Mouse (Mus musculus): ENCODE results near the gene Prss46.

Prss46 gene

DNA sequence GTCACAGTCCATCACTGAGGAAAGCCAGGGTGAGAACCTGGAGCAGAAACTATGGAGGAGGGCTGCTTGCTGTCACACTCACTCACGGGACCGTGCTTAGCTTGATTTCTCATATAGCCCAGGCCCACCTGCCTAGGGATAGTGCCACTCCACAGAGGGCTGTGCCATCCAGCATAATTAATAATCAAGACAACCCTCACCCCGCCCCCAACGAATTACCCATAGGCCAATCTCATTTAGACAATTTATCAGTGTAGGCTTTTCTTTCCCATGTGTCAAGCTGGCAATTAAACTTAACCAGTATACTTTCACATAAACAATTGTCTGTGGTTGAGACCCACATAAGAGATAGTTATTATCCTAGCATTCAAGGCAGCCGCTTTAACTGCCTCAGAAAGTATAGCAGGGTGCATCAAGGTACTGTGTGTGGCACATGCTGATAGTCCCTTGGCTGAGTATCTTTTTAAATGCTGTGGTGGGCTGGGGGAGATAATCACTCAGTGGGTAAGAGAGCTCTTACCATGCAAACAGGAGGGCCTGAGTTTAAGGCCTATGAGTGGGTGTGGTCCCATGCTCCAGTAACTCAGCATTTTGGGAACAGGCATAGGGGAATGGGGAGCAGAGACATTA is 14.8 kb downstream of the Prss46 start:
- no peak for DNase-seq (ENCODE audit: inconsistent ontology term)

DNA sequence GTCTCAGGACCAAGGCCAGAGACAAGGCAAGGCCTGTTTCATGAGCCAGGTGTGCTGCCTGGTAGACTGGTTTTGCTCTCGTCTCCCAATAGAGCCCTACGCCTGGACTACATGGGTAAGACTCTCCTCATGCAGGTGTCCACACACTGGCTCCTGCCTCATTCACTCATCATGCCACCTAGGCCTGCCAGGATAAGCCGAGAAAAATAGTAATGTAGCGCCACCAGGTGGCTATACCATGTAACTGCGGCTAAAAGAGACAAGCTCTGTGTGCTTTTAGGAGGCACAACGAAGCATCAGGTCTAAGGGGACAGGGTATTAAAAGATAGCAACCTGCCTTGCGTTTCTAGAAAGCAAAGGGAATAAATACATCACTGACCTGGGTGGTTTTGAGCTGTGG is 26.7 kb downstream of the Prss46 start:
- peak; percentile 46 for DNase-seq (ENCODE audit: inconsistent ontology term)

DNA sequence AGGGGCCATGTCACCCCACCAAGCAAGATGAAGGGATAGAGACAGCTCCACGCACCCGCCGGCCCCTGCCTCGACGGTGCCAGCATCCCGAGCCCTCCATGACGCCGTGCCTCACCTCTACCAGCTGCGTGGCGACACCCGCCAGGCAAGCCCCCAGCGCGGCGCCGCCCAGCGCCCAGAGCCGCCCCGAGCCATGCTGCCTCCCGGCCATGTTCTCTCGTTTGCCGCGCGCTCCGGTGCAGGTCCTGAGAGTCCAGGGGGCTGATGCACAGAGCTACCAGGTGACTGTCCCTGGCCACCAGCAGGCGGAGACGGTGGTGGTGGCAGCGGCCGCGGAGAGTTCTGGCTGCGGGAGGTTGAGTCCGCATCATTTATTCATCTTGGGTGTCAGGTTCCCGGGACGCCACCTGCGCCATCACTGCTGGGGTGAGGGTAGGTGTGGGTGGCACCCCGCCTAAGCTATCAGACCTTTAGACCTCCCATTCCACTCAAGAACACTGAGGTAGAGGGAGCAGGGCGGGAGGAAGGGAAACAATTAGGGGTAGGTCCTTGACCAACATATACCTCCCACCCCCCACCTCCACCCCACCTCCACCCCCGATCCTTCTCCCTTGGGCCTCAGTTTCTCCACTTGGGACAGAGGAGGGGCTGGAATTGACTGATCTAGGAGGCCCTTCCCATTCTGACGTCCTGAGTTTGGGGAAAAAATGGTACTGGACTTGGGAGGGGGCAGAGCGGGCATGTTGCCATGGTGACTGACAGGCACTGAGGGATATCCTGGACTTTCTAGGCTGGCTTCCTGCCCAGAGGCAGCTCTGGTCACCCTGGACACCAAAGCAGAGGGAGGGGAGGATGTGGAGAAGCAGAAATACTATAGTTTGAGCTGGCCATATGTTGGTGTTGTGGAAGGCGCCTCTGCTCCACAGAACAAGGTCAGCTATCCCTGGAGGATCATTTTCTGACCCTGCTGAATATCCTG is 29.7 kb downstream of the Prss46 start:
- no peak for DNase-seq (ENCODE audit: inconsistent ontology term)

DNA sequence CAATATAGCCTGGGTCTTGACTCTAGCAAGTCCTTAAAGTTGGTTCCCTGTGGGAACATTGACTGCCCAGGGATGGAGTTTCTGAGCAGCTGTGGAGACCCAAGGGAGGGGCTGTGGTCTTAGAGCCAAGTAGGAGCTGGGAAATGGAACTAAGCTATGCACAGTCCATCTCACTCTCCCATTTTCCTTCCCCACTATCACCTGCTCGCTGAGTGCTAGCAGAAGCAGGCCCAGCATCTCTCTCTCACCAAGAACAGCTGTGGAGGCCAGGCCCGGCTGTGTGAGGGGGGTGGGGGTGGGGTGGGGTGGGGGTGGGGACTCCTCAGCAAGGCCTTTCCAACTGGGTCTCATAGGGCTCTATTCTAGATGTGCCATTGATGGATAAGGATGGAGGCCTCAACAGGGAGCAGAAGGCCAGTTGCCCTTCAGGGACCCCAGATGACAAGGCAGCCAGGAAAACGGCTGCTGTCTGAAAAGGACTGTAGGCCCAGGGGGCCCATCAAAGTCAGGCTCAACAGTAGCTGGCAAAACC is 30.4 kb downstream of the Prss46 start:
- no peak for DNase-seq (ENCODE audit: inconsistent ontology term)

GRCm38 (mm10) chr9:110875288-110875695 is 31.0 kb downstream of the Prss46 start:
- DNase-seq (ENCODE audit: inconsistent ontology term), result no peak

DNA sequence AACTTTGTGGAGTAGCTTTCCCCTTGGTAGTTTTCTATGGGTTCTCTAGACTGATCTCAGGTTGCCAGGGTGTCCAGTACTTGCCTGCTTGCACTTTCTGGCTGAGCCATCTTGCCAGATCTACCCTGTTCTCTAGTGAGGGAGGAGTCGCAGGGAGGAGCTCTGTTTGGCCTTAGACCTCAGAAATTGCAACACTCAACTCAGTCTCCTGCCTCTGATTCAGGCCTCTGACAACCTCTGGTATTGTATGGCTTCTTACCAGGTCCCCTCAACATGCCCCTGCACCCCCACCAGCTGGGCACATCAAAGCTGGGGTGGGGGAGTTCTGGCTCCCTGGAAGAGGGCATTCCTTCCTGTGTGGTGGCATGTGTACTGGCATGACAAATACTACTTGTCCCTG is 33.0 kb downstream of the Prss46 start:
- DNase-seq (ENCODE audit: inconsistent ontology term), result no peak

- peak; percentile 74 for DNase-seq (ENCODE audit: inconsistent ontology term)
Measured at GRCm38 (mm10) chr9:110877888-110878287, 33.6 kb downstream of the Prss46 start.

DNA sequence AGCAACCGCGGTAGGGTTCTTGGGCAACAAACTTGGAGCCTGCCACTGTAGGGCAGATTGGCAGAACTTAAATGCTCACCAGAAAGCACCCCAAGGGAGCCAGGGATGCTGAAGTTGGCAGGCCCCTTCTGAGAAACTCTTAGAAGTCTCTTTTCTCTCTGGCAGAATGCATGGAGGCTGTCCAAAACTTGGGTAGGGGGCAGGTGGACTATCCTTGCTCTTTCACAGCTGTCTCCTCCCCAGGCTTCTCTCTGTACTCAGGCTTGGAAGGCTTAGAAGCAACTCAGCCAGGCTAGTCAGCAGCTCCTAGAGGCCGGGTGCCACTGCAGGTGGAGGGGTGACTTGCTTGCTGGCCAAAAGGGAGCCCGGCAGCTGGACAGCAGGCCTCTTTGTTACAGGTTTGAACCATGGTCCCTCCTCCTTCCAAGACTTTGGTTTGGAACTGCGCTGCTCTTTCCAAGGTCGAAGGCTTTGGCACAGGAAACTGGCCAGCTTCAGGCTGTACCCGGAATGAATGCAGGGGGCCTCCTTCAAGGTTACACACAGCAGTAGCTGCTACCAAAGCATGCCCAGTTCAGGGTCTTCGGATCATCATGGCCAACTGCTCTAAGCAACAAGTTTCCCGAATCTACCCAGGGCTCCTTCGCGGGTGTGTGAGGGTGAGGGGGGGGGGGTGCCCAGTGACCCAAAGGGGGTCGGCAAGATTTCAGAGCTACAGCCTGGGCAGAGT is 35.0 kb downstream of the Prss46 start, which contains the start of gene Als2cl:
Gene Als2cl (plus strand): TSS at position 680 of the 730 bp plus-strand sequence.
- DNase-seq (ENCODE audit: inconsistent ontology term), result peak; percentile 29

DNA sequence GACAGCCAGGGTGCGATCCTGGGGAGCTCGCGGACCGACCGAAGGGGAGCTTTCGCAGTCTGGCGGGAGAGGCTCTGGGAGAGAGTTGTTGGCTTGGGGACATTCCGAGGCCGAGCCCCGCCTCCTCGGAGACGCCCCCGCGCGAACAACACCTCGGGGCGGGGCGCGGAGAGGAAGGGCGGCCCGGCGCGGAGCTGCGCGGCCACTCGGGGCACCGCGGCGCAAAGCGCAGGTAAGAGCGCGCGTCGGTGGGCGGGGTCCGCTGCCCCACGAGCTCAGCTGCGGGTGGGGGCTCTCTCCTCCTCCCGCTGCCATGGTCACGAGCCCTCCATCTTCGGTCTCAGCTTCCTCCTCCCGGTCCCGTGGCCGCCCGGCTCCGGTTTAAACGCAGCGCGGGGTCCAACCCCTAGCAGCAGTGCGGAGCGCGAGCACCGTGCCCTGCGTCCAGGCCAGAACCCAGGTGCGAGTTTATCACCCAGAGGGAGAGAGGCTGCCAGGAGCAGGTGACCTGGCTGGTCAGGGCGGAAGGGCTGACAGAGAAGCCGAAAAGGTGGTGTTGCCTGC is 35.8 kb downstream of the Prss46 start, which contains the start of gene Tmie:
Gene Tmie (minus strand): TSS at position 116 of the 564 bp plus-strand sequence.
- DNase-seq (ENCODE audit: inconsistent ontology term), result peak; percentile 80

GRCm38 (mm10) chr9:110880772-110881171 is 36.5 kb downstream of the Prss46 start:
- peak; percentile 40 for DNase-seq (ENCODE audit: inconsistent ontology term)

- no peak for DNase-seq (ENCODE audit: inconsistent ontology term)
Measured at GRCm38 (mm10) chr9:110881953-110882352, 37.6 kb downstream of the Prss46 start.

- DNase-seq (ENCODE audit: inconsistent ontology term), result no peak
Measured at GRCm38 (mm10) chr9:110887388-110888303, 43.3 kb downstream of the Prss46 start.

DNA sequence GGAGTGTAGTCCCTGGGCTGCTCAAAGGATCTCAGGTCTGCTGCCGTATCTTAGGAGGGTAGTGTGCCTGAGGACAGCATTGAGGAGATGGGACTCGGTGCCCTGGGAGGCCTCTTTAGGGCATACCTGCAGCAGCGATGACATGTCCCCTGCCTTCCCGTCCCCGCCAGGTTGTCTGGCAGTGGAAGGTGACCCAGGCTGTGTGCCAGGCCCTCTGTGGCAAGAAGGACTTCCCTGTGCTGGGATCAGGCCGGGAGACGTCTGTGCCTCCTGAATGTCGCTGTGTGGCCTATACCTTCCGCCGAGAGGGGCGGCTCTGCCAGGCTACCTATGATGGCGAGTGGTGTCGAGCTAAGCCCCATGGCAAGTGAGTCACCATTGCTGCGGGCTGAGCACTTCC is 44.6 kb downstream of the Prss46 start:
- no peak for DNase-seq (ENCODE audit: inconsistent ontology term)

- no peak for DNase-seq (ENCODE audit: inconsistent ontology term)
Measured at GRCm38 (mm10) chr9:110890026-110890783, 45.9 kb downstream of the Prss46 start.

GRCm38 (mm10) chr9:110891077-110891828 is 46.9 kb downstream of the Prss46 start:
- no peak for DNase-seq (ENCODE audit: inconsistent ontology term)

DNA sequence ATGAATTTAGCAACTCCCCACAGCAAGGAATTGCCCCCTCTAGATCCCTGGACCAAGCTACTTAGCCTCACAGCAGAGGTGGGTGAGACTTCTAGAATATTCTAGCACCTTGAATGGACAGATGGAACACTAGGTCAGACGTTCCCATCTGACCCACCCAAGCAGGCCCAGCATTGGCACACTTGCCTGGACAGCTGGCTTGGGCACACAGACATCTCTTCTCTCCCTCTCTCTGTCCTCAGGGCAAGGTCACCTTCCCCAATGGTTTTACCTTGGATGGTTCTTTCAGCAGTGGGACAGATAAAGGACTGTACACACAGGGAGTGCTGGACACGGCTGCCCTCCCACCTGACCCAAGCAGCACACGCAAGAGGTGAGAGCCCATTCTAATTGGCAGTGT is 48.2 kb downstream of the Prss46 start:
- no peak for DNase-seq (ENCODE audit: inconsistent ontology term)

- no peak for DNase-seq (ENCODE audit: inconsistent ontology term)
Measured at GRCm38 (mm10) chr9:110893429-110893828, 49.1 kb downstream of the Prss46 start.

- no peak for DNase-seq (ENCODE audit: inconsistent ontology term)
Measured at GRCm38 (mm10) chr9:110895507-110895906, 51.2 kb downstream of the Prss46 start.

GRCm38 (mm10) chr9:110895994-110896393 is 51.7 kb downstream of the Prss46 start:
- DNase-seq (ENCODE audit: inconsistent ontology term), result no peak

All from Muller cell, postnatal 12 days (primary cell).